Mouse (Mus musculus) liver, embryonic 15.5 days (tissue): Measurements from ENCODE around the gene Ikbip. TPM values are rescaled to one million over a fixed set of nuclear protein-coding genes. Genes with fewer than 3 reads are reported as not detected.

Experiments
- ATAC-seq: fragments of 200-750 bp; cut with Nextera tagmentation; 2 replicates; pipeline ENCODE4 v1.8.0; 2017; ENCODE audit warnings: moderate number of reproducible peaks, mild to moderate bottlenecking, moderate library complexity; ENCODE audit not compliant: insufficient read depth
- H3K27ac ChIP-seq: fragments of 300-500 bp; sonication (generic); replicated peaks from 2 replicates; pipeline ENCODE4 v1.5.1; 2015; ENCODE audit warnings: mild to moderate bottlenecking, inconsistent platforms
- H3K27me3 ChIP-seq: fragments of 300-500 bp; sonication (generic); 2 replicates; pipeline ENCODE4 v1.6.1; 2015; ENCODE audit warnings: mild to moderate bottlenecking, inconsistent platforms
- H3K36me3 ChIP-seq: fragments of 300-500 bp; sonication (generic); replicated peaks from 2 replicates; pipeline ENCODE4 v1.6.1; 2015; ENCODE audit warnings: moderate library complexity, mild to moderate bottlenecking, inconsistent platforms
- H3K4me1 ChIP-seq: fragments of 300-500 bp; sonication (generic); replicated peaks from 2 replicates; pipeline ENCODE4 v1.6.1; 2015; ENCODE audit warnings: inconsistent platforms
- H3K4me2 ChIP-seq: fragments of 300-500 bp; sonication (generic); 2 replicates; pipeline ENCODE4 v1.6.1; 2015; ENCODE audit warnings: moderate library complexity, mild to moderate bottlenecking, inconsistent platforms
- H3K4me3 ChIP-seq: fragments of 300-500 bp; sonication (generic); replicated peaks from 2 replicates; pipeline ENCODE4 v1.5.1; 2015; ENCODE audit warnings: mild to moderate bottlenecking, inconsistent platforms
- H3K9ac ChIP-seq: fragments of 300-500 bp; sonication (generic); 2 replicates; pipeline ENCODE4 v1.6.1; 2015; ENCODE audit warnings: moderate library complexity, mild to moderate bottlenecking, inconsistent platforms
- H3K9me3 ChIP-seq: fragments of 300-500 bp; sonication (generic); replicated peaks from 2 replicates; pipeline ENCODE4 v1.6.1; 2016; ENCODE audit warnings: inconsistent platforms
- WGBS: fragments of 180-500 bp; shearing (Covaris S2); methylation state at CpG from one replicate; pipeline ENCODE4 v1.1.7; 2015; ENCODE audit warnings: mixed read lengths; ENCODE audit not compliant: insufficient replicate concordance; 5-methylcytosine and 5-hydroxymethylcytosine counted together
- polyA plus RNA-seq: library from polyadenylated mRNA; unstranded; fragments of >200 nt; fragmentation: Nextera tagmentation; extraction: Ambion mirVana; gene quantifications from 2 replicates; pipeline ENCODE4 v1.2.1, GENCODE M21; 2015

The Ikbip gene
- polyA plus RNA-seq, 1 experiment from 2014 or later, result 8.5 TPM

DNA sequence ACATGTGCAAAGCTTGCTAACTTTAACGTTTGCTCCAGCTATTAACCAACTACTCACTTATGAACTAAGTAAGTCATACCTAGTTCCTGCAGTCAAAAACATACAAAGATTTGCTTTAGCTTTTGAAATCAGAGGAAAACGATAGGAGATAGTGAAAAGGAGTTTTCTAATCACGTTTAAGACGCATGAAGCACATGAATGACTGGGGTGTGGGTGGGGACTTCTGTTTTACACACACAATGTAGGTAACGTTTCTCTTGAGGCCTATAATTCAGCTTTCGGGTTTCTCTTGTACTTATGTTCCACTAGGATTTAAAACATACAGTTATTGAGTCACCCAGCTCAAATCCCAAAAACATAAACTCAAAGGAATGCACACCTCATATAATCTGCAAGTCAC, 39.9 kb downstream of the Ikbip start:
- ATAC-seq, result no peak
- H3K9me3 ChIP-seq, result no peaks in the 10 kb centered on the region

DNA sequence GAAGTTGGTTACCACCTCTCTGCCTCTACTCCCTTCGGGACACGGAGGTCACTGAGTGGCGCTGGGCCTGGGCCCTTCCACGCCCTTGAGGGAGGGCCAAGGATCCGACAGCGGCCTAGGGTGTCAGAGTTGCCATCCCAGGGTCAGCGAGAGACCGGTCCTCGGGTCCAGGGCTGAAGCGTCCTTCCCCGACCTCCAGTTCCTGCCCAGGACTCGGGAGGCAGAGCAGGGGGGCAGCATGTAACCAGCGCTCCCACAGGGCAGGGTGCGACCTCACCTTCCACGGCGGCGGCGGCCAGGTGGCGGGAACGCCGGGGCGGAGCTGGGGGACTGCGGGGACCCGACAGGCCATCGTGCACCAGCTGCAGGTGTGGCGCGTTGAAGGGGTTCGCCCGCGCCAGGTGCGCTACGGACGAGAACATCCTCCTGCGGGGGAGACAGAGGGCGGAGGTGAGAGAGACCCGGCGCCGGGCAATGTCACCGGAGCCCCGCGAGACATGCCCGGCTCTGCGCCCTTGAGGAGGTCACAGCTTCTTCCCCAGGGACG, 40.6 kb downstream of the Ikbip start:
- peak; percentile 67 for ATAC-seq
- Histone ChIP-seq H3K9me3 (no peaks in the 10 kb centered on the region), H3K27ac (peak overlapping the region; percentile 93), H3K36me3 (peaks cover 35% of the 10 kb centered on the region), H3K4me1 (peaks cover 29% of the 10 kb centered on the region), H3K4me2 (peak overlapping the region; percentile 70), H3K27me3 (no peaks in the 10 kb centered on the region), H3K4me3 (peak overlapping the region; percentile 78), H3K9ac (peak overlapping the region; percentile 92)
- WGBS, result under 1% methylated on average over 44 of the region's 44 CpGs

More for the DNA sequence above, 39.9 kb downstream of the Ikbip start:
- peak overlapping the region; percentile 78 for H3K4me3 ChIP-seq
- H3K27me3 ChIP-seq, result no peaks in the 10 kb centered on the region
- H3K4me1 ChIP-seq, result peaks cover 29% of the 10 kb centered on the region
- H3K9ac ChIP-seq, result peak overlapping the region; percentile 92
- WGBS, result 7% methylated on average over 6 of the region's 6 CpGs
- peaks cover 42% of the 10 kb centered on the region for H3K36me3 ChIP-seq
- H3K27ac ChIP-seq, result peak overlapping the region; percentile 93; the same call in 1 of the 2 replicates
- peak overlapping the region; percentile 70 for H3K4me2 ChIP-seq

DNA sequence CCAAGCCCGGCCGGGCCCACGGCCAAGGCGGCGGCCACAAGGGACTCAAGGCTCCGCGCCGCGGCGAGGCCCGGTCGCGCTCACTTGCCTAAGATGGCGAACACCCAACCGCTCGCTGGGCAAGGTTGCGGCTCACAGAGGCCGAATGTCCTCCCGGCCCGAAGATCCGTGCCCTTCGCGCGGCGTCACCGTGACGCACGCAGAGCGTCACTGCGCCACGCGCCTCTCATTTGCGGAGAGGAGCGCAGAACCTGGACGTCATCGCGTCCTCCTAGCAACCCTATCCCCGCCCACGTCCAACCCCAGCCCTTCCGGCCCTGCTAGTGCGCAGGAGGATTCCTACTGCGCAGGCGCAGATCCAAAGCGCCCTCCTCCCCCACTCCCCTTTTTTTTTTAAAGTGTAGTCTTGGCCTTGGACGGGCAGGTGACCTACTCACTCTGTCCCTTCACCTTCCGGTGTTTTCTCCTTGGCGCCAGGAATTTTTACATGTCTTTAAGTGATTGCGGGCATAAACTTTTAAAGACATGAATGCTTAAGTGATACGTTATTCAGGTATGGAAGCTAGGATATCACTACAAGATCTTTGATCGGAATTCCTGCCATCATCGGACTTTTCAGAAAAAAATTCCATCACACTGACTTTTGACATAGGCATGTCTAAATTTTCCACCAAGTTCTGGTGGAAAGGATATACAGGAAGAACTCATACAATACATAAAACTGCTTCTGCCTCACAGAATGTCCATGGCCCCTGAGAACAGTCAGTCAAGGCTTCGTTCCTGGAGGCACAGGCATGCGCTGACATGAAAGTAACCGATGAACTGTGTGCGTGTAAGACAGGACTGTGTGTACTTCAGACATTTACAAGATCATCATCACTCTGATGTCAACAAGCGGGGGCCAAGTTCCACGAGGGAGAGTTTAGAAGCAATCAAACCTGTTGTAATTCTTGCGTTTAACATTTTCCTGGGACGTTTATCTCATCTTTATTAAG, 41.4 kb downstream of the Ikbip start, which contains the start of gene Slc25a3:
TSS of gene Slc25a3 (minus strand) at position 232 of the 995 bp plus-strand sequence.
- ATAC-seq, result peak; percentile 98
- no peaks in the 10 kb centered on the region for H3K9me3 ChIP-seq
- peak within 1 kb of the TSS; percentile 93 for H3K27ac ChIP-seq

DNA sequence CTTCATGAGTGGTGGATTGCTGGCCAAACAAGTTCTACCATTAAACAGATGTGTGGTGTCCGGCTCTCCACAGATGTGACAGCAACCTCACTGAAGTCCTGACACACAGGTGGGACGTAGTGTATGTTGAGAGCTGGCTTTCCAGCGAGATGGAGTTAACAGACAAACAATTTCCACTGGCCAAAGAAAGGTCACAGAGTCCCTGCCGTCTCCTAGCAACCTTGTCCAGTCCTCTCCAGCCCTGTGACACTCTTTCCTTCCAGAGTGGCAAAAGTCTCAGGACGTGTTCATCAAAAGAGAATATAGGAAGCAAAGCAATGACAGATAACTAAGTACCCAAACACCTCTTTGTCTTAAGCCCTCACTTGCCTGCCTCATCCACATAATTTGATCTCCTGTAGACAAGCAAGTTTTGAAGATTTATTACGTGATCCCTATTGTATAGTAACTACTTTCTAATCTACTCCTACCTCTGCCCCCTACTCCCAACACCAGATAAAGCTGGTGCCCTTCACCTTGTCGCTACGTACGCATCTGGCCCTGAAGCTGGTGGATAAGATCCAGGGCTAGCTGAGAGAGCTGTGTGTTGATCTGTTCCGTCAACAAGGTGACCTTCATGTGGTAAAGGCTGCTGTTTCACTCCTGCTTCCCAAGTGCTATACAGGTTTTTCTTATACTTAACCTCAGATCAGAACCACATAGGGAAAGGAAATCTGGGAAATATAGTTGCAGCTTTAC, 44.0 kb downstream of the Ikbip start:
- no peak overlapping the region for H3K4me2 ChIP-seq
- H3K36me3 ChIP-seq, result peaks cover 4% of the 10 kb centered on the region
- H3K27ac ChIP-seq, result no peak overlapping the region
- ATAC-seq, result no peak
- H3K9ac ChIP-seq, result no peak overlapping the region
- no peak overlapping the region for H3K4me3 ChIP-seq
- 44% methylated on average over 10 of the region's 10 CpGs for WGBS
- H3K9me3 ChIP-seq, result no peaks in the 10 kb centered on the region
- no peaks in the 10 kb centered on the region for H3K27me3 ChIP-seq
- peaks cover 21% of the 10 kb centered on the region for H3K4me1 ChIP-seq

More for the DNA sequence above, 41.4 kb downstream of the Ikbip start, which contains the start of gene Slc25a3:
- peak within 1 kb of the TSS; percentile 70 for H3K4me2 ChIP-seq
- peak within 1 kb of the TSS; percentile 78 for H3K4me3 ChIP-seq
- WGBS, result 8% methylated on average over 59 of the region's 59 CpGs
- H3K9ac ChIP-seq, result peak within 1 kb of the TSS; percentile 92
- peaks cover 29% of the 10 kb centered on the region for H3K4me1 ChIP-seq
- H3K27me3 ChIP-seq, result no peaks in the 10 kb centered on the region
- peaks cover 27% of the 10 kb centered on the region for H3K36me3 ChIP-seq

DNA sequence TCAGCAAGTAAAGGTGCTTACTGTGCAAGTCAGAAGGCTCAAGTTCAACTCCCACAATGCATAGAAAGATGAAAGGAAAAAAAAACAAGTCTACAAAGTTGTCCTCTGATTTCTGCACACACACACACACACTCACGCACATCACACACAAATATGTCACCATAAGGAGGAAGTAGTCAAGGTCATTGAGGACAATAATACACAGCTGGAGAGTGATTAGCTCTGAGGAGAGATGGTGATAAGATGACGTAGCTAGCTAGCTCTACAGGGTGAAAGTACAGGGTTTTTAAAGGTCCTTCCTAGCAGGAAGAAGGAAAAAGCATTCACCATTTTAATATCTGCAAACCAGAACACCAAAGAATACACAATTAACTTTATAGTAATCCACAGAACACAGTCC, 44.7 kb downstream of the Ikbip start:
- Histone ChIP-seq H3K4me3 (no peak overlapping the region), H3K27ac (no peak overlapping the region), H3K4me1 (peaks cover 16% of the 10 kb centered on the region), H3K4me2 (no peak overlapping the region), H3K36me3 (no peaks in the 10 kb centered on the region), H3K9me3 (no peaks in the 10 kb centered on the region), H3K9ac (no peak overlapping the region), H3K27me3 (no peaks in the 10 kb centered on the region)
- WGBS, result 32% methylated on average over 2 of the region's 2 CpGs
- ATAC-seq, result no peak

DNA sequence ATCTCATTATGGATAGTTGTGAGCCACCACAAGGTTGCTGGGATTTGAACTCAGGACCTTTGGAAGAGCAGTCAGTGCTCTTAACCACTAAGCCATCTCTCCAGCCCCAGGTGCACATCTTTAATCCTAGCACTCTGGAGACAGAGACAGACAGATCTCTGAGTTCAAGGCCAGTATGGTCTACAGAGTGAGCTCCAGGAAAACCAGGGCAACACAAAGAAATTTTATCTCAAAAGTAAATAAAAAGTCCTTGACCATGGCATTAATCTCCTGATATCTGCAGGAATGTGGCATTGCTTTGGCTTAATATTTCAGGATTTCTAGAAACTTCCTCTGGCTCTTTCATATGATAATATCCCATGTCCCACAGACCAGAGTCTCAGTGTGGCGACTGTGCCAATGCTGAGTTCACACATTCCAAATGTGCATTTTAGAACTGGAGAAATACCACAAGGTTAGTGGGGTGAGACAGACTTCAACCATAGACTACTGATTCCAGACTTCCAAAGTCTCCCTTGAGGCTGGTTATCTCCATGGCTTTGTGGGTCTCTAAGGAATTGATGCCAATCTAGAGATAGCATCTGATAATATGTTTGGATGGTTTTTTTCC, 45.9 kb downstream of the Ikbip start:
- Histone ChIP-seq H3K27me3 (no peaks in the 10 kb centered on the region), H3K4me2 (no peak overlapping the region), H3K4me3 (no peak overlapping the region), H3K27ac (no peak overlapping the region), H3K9ac (no peak overlapping the region), H3K36me3 (no peaks in the 10 kb centered on the region), H3K9me3 (no peaks in the 10 kb centered on the region), H3K4me1 (peaks cover 11% of the 10 kb centered on the region)
- no peak for ATAC-seq
- 66% methylated on average over 1 of the region's 1 CpGs for WGBS

DNA sequence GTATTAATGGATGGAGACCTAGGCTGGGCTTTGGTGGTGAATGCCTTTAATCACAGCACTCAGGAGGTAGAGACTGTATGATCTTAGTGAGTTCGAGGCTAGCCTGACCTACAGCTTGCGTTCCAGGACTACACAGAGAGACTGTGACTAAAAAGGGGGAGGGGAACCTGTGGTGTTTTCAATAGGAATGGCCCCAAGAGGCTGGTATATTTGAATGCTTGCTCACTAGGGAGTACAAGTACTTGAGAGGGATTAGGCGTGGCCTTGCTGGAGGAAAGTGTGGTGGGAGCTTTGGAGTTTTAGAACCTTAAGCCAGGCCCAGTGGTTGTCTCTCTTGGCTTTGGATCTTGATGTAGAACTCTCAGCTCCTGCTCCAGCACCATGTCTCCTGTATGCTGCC, 48.1 kb downstream of the Ikbip start:
- no peaks in the 10 kb centered on the region for H3K9me3 ChIP-seq
- H3K27me3 ChIP-seq, result no peaks in the 10 kb centered on the region
- no peak for ATAC-seq
- no peaks in the 10 kb centered on the region for H3K36me3 ChIP-seq
- H3K9ac ChIP-seq, result no peak overlapping the region
- H3K4me2 ChIP-seq, result no peak overlapping the region
- H3K4me3 ChIP-seq, result no peak overlapping the region
- WGBS, result 73% methylated on average over 3 of the region's 3 CpGs
- H3K27ac ChIP-seq, result no peak overlapping the region
- peaks cover 5% of the 10 kb centered on the region; the same call in 1 of the 2 replicates for H3K4me1 ChIP-seq

DNA sequence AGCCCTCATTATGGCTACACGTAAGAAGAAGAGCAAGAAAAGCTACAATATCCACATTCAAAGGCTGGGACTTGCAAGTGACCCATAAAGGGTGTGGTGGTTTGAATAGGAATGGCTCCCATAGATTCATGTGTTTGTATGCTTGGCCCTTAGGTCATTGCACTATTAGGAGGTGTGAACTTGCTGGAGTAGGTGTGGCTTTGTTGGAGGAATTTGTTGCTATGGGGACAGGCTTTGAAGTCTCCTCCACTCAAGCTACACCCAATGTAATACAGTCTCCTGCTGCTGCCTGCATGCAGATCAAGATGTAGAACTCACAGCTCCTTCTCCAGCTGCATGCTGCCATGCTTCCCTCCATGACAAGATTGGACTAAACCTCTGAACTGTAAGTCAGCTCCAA, 48.8 kb downstream of the Ikbip start:
- no peaks in the 10 kb centered on the region for H3K9me3 ChIP-seq
- no peaks in the 10 kb centered on the region for H3K36me3 ChIP-seq
- H3K4me3 ChIP-seq, result no peak overlapping the region
- WGBS, result 74% methylated on average over 1 of the region's 1 CpGs
- no peaks in the 10 kb centered on the region for H3K27me3 ChIP-seq
- no peak overlapping the region for H3K27ac ChIP-seq
- H3K4me1 ChIP-seq, result peaks cover 5% of the 10 kb centered on the region; the same call in 1 of the 2 replicates
- no peak overlapping the region for H3K9ac ChIP-seq
- H3K4me2 ChIP-seq, result no peak overlapping the region
- ATAC-seq, result no peak

DNA sequence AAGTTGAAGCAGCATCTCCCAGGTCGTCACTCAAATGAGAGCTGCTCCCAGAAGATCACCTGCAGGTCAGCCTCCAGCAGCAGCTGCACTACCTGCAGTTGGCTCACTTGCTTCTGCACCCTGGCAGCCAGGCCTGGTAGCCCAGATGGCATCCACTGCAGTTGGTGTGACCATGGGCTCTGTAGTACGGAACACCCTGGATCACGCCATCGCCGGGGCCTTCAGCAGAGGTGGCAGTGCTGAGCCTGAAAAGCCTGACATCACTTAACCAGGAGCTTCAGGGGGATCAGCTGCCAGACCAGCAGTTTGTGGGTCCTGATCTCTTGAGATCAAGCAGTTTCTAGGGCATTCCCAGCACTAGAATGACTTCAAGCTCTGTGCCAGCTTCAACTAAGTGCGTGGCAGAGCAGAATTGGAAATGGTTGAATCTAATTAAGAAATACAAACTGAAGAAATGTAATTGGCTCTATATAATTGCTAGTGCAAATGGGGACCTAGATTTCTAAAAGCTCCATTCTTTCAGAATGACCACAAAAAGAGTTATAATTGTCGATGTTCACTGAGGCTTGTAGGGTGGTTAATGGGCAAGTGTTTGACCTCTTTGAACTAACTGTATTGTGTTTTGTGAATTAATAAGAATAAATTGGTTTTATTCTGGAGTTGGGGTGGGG, 52.7 kb downstream of the Ikbip start:
- no peak overlapping the region for H3K9ac ChIP-seq
- WGBS, result 84% methylated on average over 7 of the region's 7 CpGs
- ATAC-seq, result no peak

DNA sequence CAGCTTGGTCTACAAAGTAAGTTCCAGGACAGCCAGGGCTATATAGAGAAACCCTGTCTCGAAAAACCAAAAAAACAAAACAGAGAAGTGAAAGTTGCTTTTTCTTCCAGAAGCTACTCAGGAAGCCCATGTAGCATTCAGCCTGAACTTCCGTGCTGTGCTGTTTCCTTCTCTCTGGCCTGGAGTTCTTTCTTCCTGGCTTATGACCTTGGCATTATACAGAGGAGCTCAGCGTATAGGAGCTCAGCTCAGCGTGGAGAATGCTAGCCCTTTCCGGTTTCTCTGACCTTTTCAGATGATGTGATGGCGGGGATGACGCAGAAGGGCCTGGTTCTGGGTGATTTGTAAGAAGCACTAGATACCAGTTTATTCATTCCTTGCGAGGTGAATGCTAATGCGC, 54.7 kb downstream of the Ikbip start:
- Histone ChIP-seq H3K4me2 (no peak overlapping the region), H3K27ac (0 out of 2 replicates have a peak overlapping the region, but pooled peaks have one; percentile 34), H3K36me3 (no peaks in the 10 kb centered on the region), H3K27me3 (no peaks in the 10 kb centered on the region), H3K9ac (no peak overlapping the region), H3K4me3 (no peak overlapping the region), H3K4me1 (peaks cover 17% of the 10 kb centered on the region), H3K9me3 (no peaks in the 10 kb centered on the region)
- ATAC-seq, result 0 out of 2 replicates have a peak, but pooled peaks have one; percentile 16
- WGBS, result 65% methylated on average over 9 of the region's 9 CpGs

More for the DNA sequence above, 52.7 kb downstream of the Ikbip start:
- Histone ChIP-seq H3K4me1 (peaks cover 15% of the 10 kb centered on the region), H3K9me3 (no peaks in the 10 kb centered on the region), H3K4me3 (no peak overlapping the region), H3K36me3 (no peaks in the 10 kb centered on the region), H3K27ac (no peak overlapping the region), H3K4me2 (no peak overlapping the region), H3K27me3 (no peaks in the 10 kb centered on the region)
